Mouse (Mus musculus) layer of hippocampus, adult 11-12 months (tissue): ENCODE measurements around the gene Ltbr.
"Not testable (repeated sequence)": the region's sequence is repeated elsewhere in the genome, so short reads cannot be mapped to it uniquely, and the experiment has no call there.

ENCODE experiments used
- DNase-seq: peaks from one replicate; pipeline ENCODE4 v3.0.0; 2022; ENCODE audit warnings: low spot score

Ltbr gene

GRCm38 (mm10) chr6:125271455-125272227 is 42.0 kb downstream of the Ltbr start:
- DNase-seq, result peak; percentile 96

GRCm38 (mm10) chr6:125268799-125269198 is 44.9 kb downstream of the Ltbr start:
- DNase-seq, result no peak

- DNase-seq, result no peak
Observed at GRCm38 (mm10) chr6:125267469-125267868, 46.2 kb downstream of the Ltbr start.

GRCm38 (mm10) chr6:125266600-125266999 is 47.1 kb downstream of the Ltbr start:
- not testable (repeated sequence) for DNase-seq

GRCm38 (mm10) chr6:125266091-125266490 is 47.6 kb downstream of the Ltbr start:
- DNase-seq, result no peak

- DNase-seq, result no peak
Observed at GRCm38 (mm10) chr6:125265239-125265638, 48.4 kb downstream of the Ltbr start.

GRCm38 (mm10) chr6:125264219-125264618 is 49.5 kb downstream of the Ltbr start:
- no peak for DNase-seq

- DNase-seq, result no peak
Observed at GRCm38 (mm10) chr6:125260006-125260555, 53.6 kb downstream of the Ltbr start.
